In the genomic region with DNA sequence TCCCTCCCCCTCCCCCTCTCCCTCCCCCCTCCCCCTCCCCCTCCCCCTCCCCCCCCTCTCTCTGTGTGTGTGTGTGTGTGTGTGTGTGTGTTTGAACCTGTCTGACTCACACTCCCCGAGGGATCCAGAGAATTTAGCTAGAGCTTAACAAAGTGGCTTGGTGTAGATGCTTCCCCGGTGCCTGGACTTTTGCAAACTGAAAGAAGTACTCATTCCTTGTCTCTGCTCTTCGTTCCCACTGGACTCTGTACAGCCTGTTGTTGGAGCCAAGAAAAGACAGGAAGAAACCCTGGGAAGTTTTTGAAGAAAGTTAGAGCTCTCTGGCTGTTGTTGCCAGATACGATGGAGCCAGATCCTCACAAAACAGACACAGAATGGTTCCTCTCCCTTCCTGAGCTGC, we compare ENCODE assay signal across 11 mouse cellular contexts.
DNase-seq lines count a peak whose midpoint lies in the region; ATAC-seq and TF ChIP-seq lines count a peak whose summit lies in the region.
"Had no signal": no experiment of that assay in that cellular context is flagged by ENCODE, and none has a peak within 500 bp of the region (broad histone marks: within the 10 kb centered on the region; RNA-seq: fewer than 3 reads in every experiment).

No protein-coding gene starts in this region.

- no peaks in the 10 kb centered on the region for H3K9me3 ChIP-seq in kidney, postnatal 0 days (replicated peaks; ENCODE audit: low read length)
- H3K9me3 ChIP-seq: hindbrain, embryonic 13.5 days had no signal

- no peak overlapping the region for H3K9ac ChIP-seq in kidney, postnatal 0 days (ENCODE audit: low read depth, low read length)
- H3K9ac ChIP-seq: hindbrain, embryonic 13.5 days had no signal

- no peak overlapping the region for H3K4me3 ChIP-seq in kidney, postnatal 0 days (replicated peaks; ENCODE audit: low read depth, low read length)
- H3K4me3 ChIP-seq: hindbrain, embryonic 13.5 days; left cerebral cortex, adult 2 months had no signal

- H3K27me3 ChIP-seq in kidney, postnatal 0 days (ENCODE audit: insufficient read depth, low read length) = no peaks in the 10 kb centered on the region
- H3K27me3 ChIP-seq: hindbrain, embryonic 13.5 days had no signal

- WGBS in kidney, postnatal 0 days = 47% methylated on average over 4 of the region's 4 CpGs

- intact Hi-C loops in left cerebral cortex, postnatal 10 days (cut with DNase I) = no loop called here

- ATAC-seq in kidney, postnatal 0 days (replicated peaks; ENCODE audit: low FRiP score, low read depth) = no peak
- ATAC-seq: forebrain, embryonic 16.5 days had no signal

- no peak for TF ChIP-seq CTCF in kidney, postnatal 0 days (IDR thresholded peaks at IDR 0.05; ENCODE audit: low read depth)

- DNase-seq in gastrocnemius, postnatal 25 days = peak; percentile 26
- DNase-seq in gastrocnemius, postnatal 4 days (ENCODE audit: low spot score in 2 of 2) = no peak
- peak; percentile 46 for DNase-seq in 3T3-L1 (ENCODE audit: low read depth, low spot score)
- peak; percentile 56 to 68 for DNase-seq in heart, adult 9 months (ENCODE audit: low spot score in 2 of 2)
- peak; percentile 52 for DNase-seq in kidney, postnatal 0 days (ENCODE audit: low spot score)
- no peak for DNase-seq in left cerebral cortex, postnatal 10 days (ENCODE audit: extremely low spot score in 1 of 2, low spot score in 2 of 2)
- no peak for DNase-seq in urinary bladder, adult 2 months (ENCODE audit: low spot score)
- DNase-seq in neural tube, embryonic 10.5 days (ENCODE audit: extremely low spot score, low spot score) = no peak

- no peaks in the 10 kb centered on the region for H3K4me1 ChIP-seq in kidney, postnatal 0 days (replicated peaks; ENCODE audit: insufficient read depth, low read length)

- peak overlapping the region; percentile 27; the same call in 1 of the 2 replicates for H3K4me2 ChIP-seq in kidney, postnatal 0 days (ENCODE audit: low read length)
- H3K4me2 ChIP-seq: hindbrain, embryonic 13.5 days had no signal

- H3K36me3 ChIP-seq in kidney, postnatal 0 days (ENCODE audit: insufficient read depth, low read length) = no peaks in the 10 kb centered on the region
- H3K36me3 ChIP-seq: hindbrain, embryonic 13.5 days had no signal

- H3K27ac ChIP-seq in kidney, postnatal 0 days = peak overlapping the region; percentile 80
- H3K27ac ChIP-seq: hindbrain, embryonic 13.5 days; left cerebral cortex, adult 2 months had no signal

Comparison
In these comparisons a context has a peak if more than half of its experiments do, and no peak if none do; other contexts are left out.
1. DNase-seq: peak in gastrocnemius, postnatal 25 days (single experiment), 3T3-L1 (single experiment), heart, adult 9 months (2 of 2) and kidney, postnatal 0 days (single experiment); none in gastrocnemius, postnatal 4 days (0 of 2), left cerebral cortex, postnatal 10 days (0 of 2), urinary bladder, adult 2 months (single experiment) and neural tube, embryonic 10.5 days (single experiment).